In the genomic region with DNA sequence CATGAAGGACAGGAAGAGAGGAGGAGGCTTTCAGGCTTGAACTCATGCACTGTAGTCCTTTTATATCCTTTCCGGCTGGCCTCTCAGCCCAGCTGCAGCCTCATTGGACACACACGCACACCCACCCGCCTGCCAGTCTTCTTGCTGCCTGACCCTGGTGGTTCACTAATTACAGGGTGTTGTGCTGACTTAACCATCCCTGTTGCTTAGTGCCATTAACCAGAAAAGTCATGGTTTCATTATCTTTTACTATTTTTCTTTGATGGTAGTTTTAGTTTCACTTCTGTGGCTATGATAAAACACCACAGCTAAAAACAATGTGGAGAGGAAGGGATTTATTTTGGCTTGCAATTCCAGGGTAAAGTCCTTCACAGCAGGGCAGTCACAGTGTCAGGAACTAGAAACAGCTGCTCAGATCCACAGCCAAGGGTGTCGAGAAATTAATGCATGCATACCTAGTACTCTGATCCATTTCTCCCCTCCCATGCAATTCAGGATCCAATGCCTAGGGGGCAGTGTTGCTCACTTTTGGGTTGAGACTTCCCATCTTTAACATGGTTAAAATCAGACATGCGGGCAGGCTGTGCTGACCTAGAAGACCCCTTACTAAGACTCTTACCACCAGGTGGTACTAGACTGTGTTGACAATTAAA, we compare ENCODE assay signal across 10 mouse cellular contexts. TPM values are rescaled to one million over a fixed set of nuclear protein-coding genes. Genes with fewer than 3 reads are reported as not detected.
DNase-seq lines count a peak whose midpoint lies in the region; ATAC-seq and TF ChIP-seq lines count a peak whose summit lies in the region.
"Had no signal": no experiment of that assay in that cellular context is flagged by ENCODE, and none has a peak within 500 bp of the region (broad histone marks: within the 10 kb centered on the region; RNA-seq: fewer than 3 reads in every experiment).

No protein-coding gene starts in this region.

- H3K9me3 ChIP-seq in hindbrain, postnatal 0 days (ENCODE audit: low read length), result 0 out of 2 replicates have a peak, but pooled peaks cover 4% of the 10 kb centered on the region
- H3K9me3 ChIP-seq in hindbrain, embryonic 16.5 days (ENCODE audit: control insufficient read depth, low read length), result no peaks in the 10 kb centered on the region
- H3K9me3 ChIP-seq: hindbrain, embryonic 15.5 days; neural tube, embryonic 12.5 days had no signal

- no peak overlapping the region for H3K4me3 ChIP-seq in hindbrain, postnatal 0 days (ENCODE audit: low read length)
- no peak overlapping the region for H3K4me3 ChIP-seq in hindbrain, embryonic 16.5 days (ENCODE audit: low read length)
- H3K4me3 ChIP-seq: hindbrain, embryonic 15.5 days; neural tube, embryonic 12.5 days had no signal

- DNase-seq in hindbrain, postnatal 0 days (ENCODE audit: low spot score), result no peak
- DNase-seq in CD8-positive naive resting alpha-beta T cell, adult 2 months (ENCODE audit: low read depth in 2 of 2, low spot score in 2 of 2), result peak; percentile 29 to 61
- DNase-seq in c-Kit-positive CD71-positive TER-119-positive erythroid progenitor cells, embryonic 14.5 days (ENCODE audit: low spot score), result peak; percentile 25
- no peak for DNase-seq in cerebellum, postnatal 4 days (ENCODE audit: low spot score in 2 of 2)
- no peak for DNase-seq in kidney, adult 18-20 months
- DNase-seq in cerebellum, postnatal 25 days, result no peak

- H3K36me3 ChIP-seq in hindbrain, postnatal 0 days (ENCODE audit: insufficient read depth, low read length), result no peaks in the 10 kb centered on the region
- no peaks in the 10 kb centered on the region for H3K36me3 ChIP-seq in hindbrain, embryonic 16.5 days (ENCODE audit: control insufficient read depth, insufficient read depth, low read length)
- H3K36me3 ChIP-seq: hindbrain, embryonic 15.5 days; neural tube, embryonic 12.5 days had no signal

- H3K9ac ChIP-seq in hindbrain, postnatal 0 days (replicated peaks; ENCODE audit: low read length), result no peak overlapping the region
- no peak overlapping the region for H3K9ac ChIP-seq in hindbrain, embryonic 16.5 days (ENCODE audit: low read depth, low read length)
- H3K9ac ChIP-seq: hindbrain, embryonic 15.5 days; neural tube, embryonic 12.5 days had no signal

- 0 out of 2 replicates have a peak, but pooled peaks have one; percentile 30 for TF ChIP-seq CTCF in hindbrain, postnatal 0 days (IDR thresholded peaks at IDR 0.05; ENCODE audit: low read depth)

- H3K27ac ChIP-seq in hindbrain, postnatal 0 days, result no peak overlapping the region
- H3K27ac ChIP-seq in hindbrain, embryonic 16.5 days (ENCODE audit: low read depth, low read length), result no peak overlapping the region
- H3K27ac ChIP-seq: hindbrain, embryonic 15.5 days; neural tube, embryonic 12.5 days had no signal

- H3K27me3 ChIP-seq in hindbrain, postnatal 0 days (ENCODE audit: insufficient read depth, low read length), result no peaks in the 10 kb centered on the region
- H3K27me3 ChIP-seq in hindbrain, embryonic 16.5 days (replicated peaks; ENCODE audit: control insufficient read depth, insufficient read depth, low read length), result no peaks in the 10 kb centered on the region
- H3K27me3 ChIP-seq: hindbrain, embryonic 15.5 days; neural tube, embryonic 12.5 days had no signal

- no peaks in the 10 kb centered on the region for H3K4me1 ChIP-seq in hindbrain, postnatal 0 days (ENCODE audit: insufficient read depth, low read length)
- no peaks in the 10 kb centered on the region for H3K4me1 ChIP-seq in hindbrain, embryonic 16.5 days (ENCODE audit: control insufficient read depth, insufficient read depth, low read depth, low read length)
- H3K4me1 ChIP-seq: hindbrain, embryonic 15.5 days; neural tube, embryonic 12.5 days had no signal

- no peak overlapping the region for H3K4me2 ChIP-seq in hindbrain, postnatal 0 days (ENCODE audit: low read depth, low read length)
- H3K4me2 ChIP-seq in hindbrain, embryonic 16.5 days (ENCODE audit: low read length), result no peak overlapping the region
- H3K4me2 ChIP-seq: hindbrain, embryonic 15.5 days; neural tube, embryonic 12.5 days had no signal

- WGBS in hindbrain, postnatal 0 days, result 70% methylated on average over 5 of the region's 5 CpGs
- WGBS in hindbrain, embryonic 16.5 days, result 81% methylated on average over 5 of the region's 5 CpGs

- ATAC-seq in hindbrain, postnatal 0 days, result no peak
- ATAC-seq in hindbrain, embryonic 16.5 days, result no peak
- ATAC-seq in megakaryocyte-erythroid progenitor cell, adult 5-6 weeks (replicated peaks; ENCODE audit: low FRiP score, low TSS enrichment, poor library complexity, severe bottlenecking), result 0 out of 2 replicates have a peak, but pooled peaks have one; percentile 37

RNA-seq across cellular contexts. Expression of a gene that starts 12.6 kb away (rescaled TPM):
- 4.9 and 10.2 TPM in 2 replicates for total RNA-seq in hindbrain, postnatal 0 days (2014; rRNA removed)
- polyA plus RNA-seq in hindbrain, postnatal 0 days (2015; fragmentation: Nextera tagmentation; extraction: Ambion mirVana), result 6.6 and 6.8 TPM in 2 replicates
- polyA plus RNA-seq in hindbrain, embryonic 16.5 days (2015; fragmentation: Nextera tagmentation; extraction: Ambion mirVana), result 6.3 and 6.5 TPM in 2 replicates
- total RNA-seq in megakaryocyte-erythroid progenitor cell, adult 5-6 weeks (2014; fragmentation: Nextera tagmentation), result 0.22 TPM in 1 of 2 replicates, not detected in the other
- not detected in 2 replicates for total RNA-seq in megakaryocyte-erythroid progenitor cell, adult 5-6 weeks (2017)

RNA-seq across cellular contexts. Expression of a gene that starts 42.8 kb away (rescaled TPM):
- total RNA-seq in hindbrain, postnatal 0 days (2014; rRNA removed), result not detected in 2 replicates
- not detected in 2 replicates for polyA plus RNA-seq in hindbrain, postnatal 0 days (2015; fragmentation: Nextera tagmentation; extraction: Ambion mirVana)
- polyA plus RNA-seq in hindbrain, embryonic 16.5 days (2015; fragmentation: Nextera tagmentation; extraction: Ambion mirVana), result not detected in 2 replicates
- not detected in 2 replicates for total RNA-seq in megakaryocyte-erythroid progenitor cell, adult 5-6 weeks (2014; fragmentation: Nextera tagmentation)
- total RNA-seq in megakaryocyte-erythroid progenitor cell, adult 5-6 weeks (2017), result not detected in 2 replicates
- polyA plus RNA-seq: neural tube, embryonic 12.5 days had no signal

Comparison
In these comparisons a context has a peak if more than half of its experiments do, and no peak if none do; other contexts are left out.
1. DNase-seq: peak in CD8-positive naive resting alpha-beta T cell, adult 2 months (2 of 2) and c-Kit-positive CD71-positive TER-119-positive erythroid progenitor cells, embryonic 14.5 days (single experiment); none in hindbrain, postnatal 0 days (single experiment), cerebellum, postnatal 4 days (0 of 2), kidney, adult 18-20 months (single experiment) and cerebellum, postnatal 25 days (0 of 2).